Comparison of ENCODE assay signal across 19 mouse cellular contexts in the genomic region with DNA sequence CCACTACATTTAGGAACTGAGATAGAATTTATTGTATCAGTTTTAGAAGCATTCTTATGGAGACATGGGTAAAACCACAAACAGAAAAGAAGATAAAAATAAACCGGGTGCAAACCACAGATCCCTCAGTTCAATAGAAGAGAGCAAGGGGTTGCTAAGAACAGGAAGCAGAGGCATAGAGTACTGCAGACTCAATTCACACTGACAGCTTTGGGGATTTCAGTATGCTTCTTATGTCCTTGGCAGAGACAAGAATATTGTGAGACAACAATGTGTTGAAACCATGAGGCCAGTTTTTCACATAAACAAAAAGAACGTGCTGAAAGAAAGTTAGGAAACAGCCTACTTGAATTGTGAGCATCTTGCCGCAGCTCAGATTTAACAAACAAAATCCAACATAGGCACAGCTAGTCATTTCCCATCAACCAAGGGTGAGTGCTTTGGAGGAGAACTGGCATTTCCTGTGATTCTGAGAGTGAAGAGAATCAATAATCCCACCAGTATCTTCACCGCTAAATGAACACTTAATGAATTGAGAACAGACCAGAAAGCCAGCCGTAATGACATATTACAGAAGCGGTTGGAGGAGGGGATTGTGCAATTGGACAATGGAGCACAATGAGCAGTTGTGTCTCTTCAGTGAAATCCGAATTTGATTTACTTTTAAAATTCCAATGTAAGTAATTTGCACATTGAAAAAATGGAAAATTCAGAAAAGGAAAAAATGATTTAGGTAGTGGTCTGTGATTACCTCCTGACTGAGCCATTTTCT.
DNase-seq lines count a peak whose midpoint lies in the region; ATAC-seq and TF ChIP-seq lines count a peak whose summit lies in the region.
"Had no signal": no experiment of that assay in that cellular context is flagged by ENCODE, and none has a peak within 500 bp of the region (broad histone marks: within the 10 kb centered on the region; RNA-seq: fewer than 3 reads in every experiment).

No protein-coding gene starts in this region.

- WGBS in lung, postnatal 0 days, result 42% methylated on average over 7 of the region's 7 CpGs

- no peak overlapping the region for H3K4me3 ChIP-seq in lung, postnatal 0 days (ENCODE audit: low read depth, low read length)
- H3K4me3 ChIP-seq: hindbrain, embryonic 12.5 days; midbrain, embryonic 13.5 days; neural tube, embryonic 12.5 days had no signal

- TF ChIP-seq CTCF in lung, postnatal 0 days (IDR thresholded peaks at IDR 0.05), result no peak

- DNase-seq in lung, postnatal 0 days (ENCODE audit: low spot score), result peak; percentile 74
- DNase-seq in lung, postnatal 36 days, result no peak
- DNase-seq in CD4-positive, CD25-positive, alpha-beta regulatory T cell, adult 2 months (ENCODE audit: low read depth, low spot score), result peak; percentile 40
- no peak for DNase-seq in layer of hippocampus, adult 9-11 months
- DNase-seq in heart, adult 11 months, result no peak
- DNase-seq: adrenal gland, adult 2 months; cerebellum, adult 2 months; gastrocnemius, postnatal 14 days; kidney, adult 2 months; kidney, postnatal 36 days; layer of hippocampus, postnatal 36 days; left cerebral cortex, postnatal 4 days had no signal

- no peaks in the 10 kb centered on the region for H3K27me3 ChIP-seq in lung, postnatal 0 days (replicated peaks; ENCODE audit: insufficient read depth, low read length)
- H3K27me3 ChIP-seq: CH12.LX; hindbrain, embryonic 12.5 days; midbrain, embryonic 13.5 days; neural tube, embryonic 12.5 days had no signal

- H3K4me1 ChIP-seq in lung, postnatal 0 days (ENCODE audit: insufficient read depth, low read depth, low read length), result no peaks in the 10 kb centered on the region
- H3K4me1 ChIP-seq: hindbrain, embryonic 12.5 days; neural tube, embryonic 12.5 days had no signal

- H3K27ac ChIP-seq in lung, postnatal 0 days (ENCODE audit: low read length), result no peak overlapping the region
- H3K27ac ChIP-seq: hindbrain, embryonic 12.5 days; liver, embryonic 14.5 days; midbrain, embryonic 13.5 days; neural tube, embryonic 12.5 days had no signal

- no peaks in the 10 kb centered on the region for H3K36me3 ChIP-seq in lung, postnatal 0 days (ENCODE audit: insufficient read depth, low read length)
- H3K36me3 ChIP-seq: hindbrain, embryonic 12.5 days; midbrain, embryonic 13.5 days; neural tube, embryonic 12.5 days had no signal

- ATAC-seq in lung, postnatal 0 days, result no peak; the same call in 1 of the 2 replicates
- peak; percentile 87 for ATAC-seq in common myeloid progenitor, adult 5-6 weeks (replicated peaks; ENCODE audit: low read depth, poor library complexity, severe bottlenecking)
- 0 out of 2 replicates have a peak, but pooled peaks have one; percentile 53 for ATAC-seq in monocyte, adult 5-6 weeks (replicated peaks; ENCODE audit: insufficient number of reproducible peaks, low FRiP score, low TSS enrichment, poor library complexity, severe bottlenecking)
- ATAC-seq: midbrain, embryonic 13.5 days had no signal

- no peak overlapping the region for H3K4me2 ChIP-seq in lung, postnatal 0 days (replicated peaks; ENCODE audit: low read depth, low read length)
- H3K4me2 ChIP-seq: hindbrain, embryonic 12.5 days; midbrain, embryonic 13.5 days; neural tube, embryonic 12.5 days had no signal

- no peaks in the 10 kb centered on the region for H3K9me3 ChIP-seq in lung, postnatal 0 days (ENCODE audit: low read length)
- H3K9me3 ChIP-seq: hindbrain, embryonic 12.5 days; midbrain, embryonic 13.5 days; neural tube, embryonic 12.5 days had no signal

- H3K9ac ChIP-seq in lung, postnatal 0 days (replicated peaks; ENCODE audit: low read depth), result no peak overlapping the region
- H3K9ac ChIP-seq: hindbrain, embryonic 12.5 days; liver, embryonic 14.5 days; midbrain, embryonic 13.5 days; neural tube, embryonic 12.5 days had no signal

- no peak for TF ChIP-seq EP300 in lung, postnatal 0 days (IDR thresholded peaks at IDR 0.05)

Comparison
In these comparisons a context has a peak if more than half of its experiments do, and no peak if none do; other contexts are left out.
1. DNase-seq: peak in lung, postnatal 0 days (single experiment) and CD4-positive, CD25-positive, alpha-beta regulatory T cell, adult 2 months (single experiment); none in lung, postnatal 36 days (single experiment), layer of hippocampus, adult 9-11 months (single experiment) and heart, adult 11 months (single experiment).